Mouse (Mus musculus) kidney, postnatal 0 days (tissue): ENCODE measurements around the gene Mettl3. TPM values are rescaled to one million over a fixed set of nuclear protein-coding genes. Genes with fewer than 3 reads are reported as not detected.

ENCODE experiments used
- ATAC-seq: fragments of 200-750 bp; cut with Nextera tagmentation; replicated peaks from 2 replicates; pipeline ENCODE4 v1.8.0; 2017; ENCODE audit warnings: low read depth, moderate number of reproducible peaks, moderate TSS enrichment, moderate library complexity; ENCODE audit not compliant: low FRiP score
- DNase-seq: peaks from one replicate; pipeline ENCODE4 v3.0.0-alpha.2; 2016; ENCODE audit warnings: low spot score
- H3K27ac ChIP-seq: fragments of 300-500 bp; sonication (generic); 2 replicates; pipeline ENCODE4 v1.5.1; 2014; ENCODE audit warnings: mild to moderate bottlenecking
- H3K27me3 ChIP-seq: fragments of 300-500 bp; sonication (generic); 2 replicates; pipeline ENCODE4 v1.6.1; 2014; ENCODE audit warnings: low read length, mixed read lengths; ENCODE audit not compliant: insufficient read depth
- H3K36me3 ChIP-seq: fragments of 300-500 bp; sonication (generic); 2 replicates; pipeline ENCODE4 v1.6.1; 2014; ENCODE audit warnings: low read length, mixed read lengths; ENCODE audit not compliant: insufficient read depth
- H3K4me1 ChIP-seq: fragments of 300-500 bp; sonication (generic); replicated peaks from 2 replicates; pipeline ENCODE4 v1.6.1; 2014; ENCODE audit warnings: antibody characterized with exemption, low read length, mixed read lengths; ENCODE audit not compliant: insufficient read depth
- H3K4me2 ChIP-seq: fragments of 300-500 bp; sonication (generic); 2 replicates; pipeline ENCODE4 v1.6.1; 2014; ENCODE audit warnings: mild to moderate bottlenecking, low read length, moderate library complexity, mixed read lengths
- H3K4me3 ChIP-seq: fragments of 300-500 bp; sonication (generic); replicated peaks from 2 replicates; pipeline ENCODE4 v1.5.1; 2014; ENCODE audit warnings: low read depth, low read length
- H3K9ac ChIP-seq: fragments of 300-500 bp; sonication (generic); 2 replicates; pipeline ENCODE4 v1.6.1; 2014; ENCODE audit warnings: low read depth, low read length
- H3K9me3 ChIP-seq: fragments of 300-500 bp; sonication (generic); replicated peaks from 2 replicates; pipeline ENCODE4 v1.6.1; 2016; ENCODE audit warnings: low read length, inconsistent platforms, mixed read lengths
- CTCF ChIP-seq: IDR thresholded peaks from 2 replicates; pipeline ENCODE4 v1.5.1; 2016; ENCODE audit warnings: antibody characterized with exemption, low read depth, mild to moderate bottlenecking, moderate library complexity
- WGBS: fragments of 180-500 bp; shearing (Covaris S2); extraction: QIAGEN DNeasy Blood & Tissue Kit; methylation state at CpG from one replicate; pipeline ENCODE4 v1.1.7; 2014; 5-methylcytosine and 5-hydroxymethylcytosine counted together
- polyA plus RNA-seq: library from polyadenylated mRNA; unstranded; fragments of >200 nt; fragmentation: Nextera tagmentation; extraction: Ambion mirVana; gene quantifications from 2 replicates; pipeline ENCODE4 v1.2.1, GENCODE M21; 2015

Gene Mettl3
- 24.7 and 27.3 TPM in 2 replicates for polyA plus RNA-seq

DNA sequence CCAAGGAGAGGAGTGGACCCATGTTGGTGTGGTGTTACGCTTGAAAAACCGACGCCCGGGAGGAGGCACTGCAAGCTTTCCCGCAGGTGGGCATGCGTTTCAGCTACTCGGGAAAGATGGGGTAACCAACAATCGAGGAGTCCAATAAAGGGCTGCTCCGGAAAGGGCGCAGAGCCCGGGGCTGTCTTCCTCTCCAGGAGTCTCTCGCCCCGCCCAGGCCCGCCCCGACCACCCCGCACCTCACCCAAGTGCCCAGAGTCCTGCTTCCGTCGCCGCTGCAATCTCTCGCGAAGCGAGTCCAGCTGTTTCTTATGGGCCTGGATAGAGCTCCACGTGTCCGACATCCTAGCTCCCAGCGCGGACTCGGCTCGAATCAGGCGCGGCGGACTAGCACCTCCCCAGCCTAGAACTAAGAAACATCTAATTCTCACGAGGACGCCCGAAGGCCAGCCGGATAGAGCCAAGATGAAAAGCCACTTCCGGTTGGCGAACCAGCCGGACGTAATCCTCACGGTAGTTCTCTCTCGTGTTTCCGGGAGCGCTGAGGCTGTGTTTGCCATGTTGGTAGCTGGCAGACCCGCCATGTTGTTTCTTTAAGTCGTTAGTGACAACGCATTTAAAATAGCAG, at the start of gene Mettl3:
Gene Mettl3, minus strand, starts transcription at position 485 of the 628 bp plus-strand sequence.
- peak; percentile 28; the same call in 1 of the 2 replicates for TF ChIP-seq CTCF
- peak within 1 kb of the TSS; percentile 68 for H3K4me3 ChIP-seq
- peaks cover 3% of the 10 kb centered on the region; the same call in 1 of the 2 replicates for H3K36me3 ChIP-seq
- peak; percentile 97 for ATAC-seq
- peak within 1 kb of the TSS; percentile 65 for H3K9ac ChIP-seq
- H3K27me3 ChIP-seq = no peaks in the 10 kb centered on the region
- WGBS = under 1% methylated on average over 46 of the region's 46 CpGs
- H3K4me2 ChIP-seq = peak within 1 kb of the TSS; percentile 74
- H3K4me1 ChIP-seq = peaks cover 3% of the 10 kb centered on the region; the same call in 1 of the 2 replicates
- DNase-seq = peak; percentile 98
- H3K9me3 ChIP-seq = no peaks in the 10 kb centered on the region
- peak within 1 kb of the TSS; percentile 92 for H3K27ac ChIP-seq

DNA sequence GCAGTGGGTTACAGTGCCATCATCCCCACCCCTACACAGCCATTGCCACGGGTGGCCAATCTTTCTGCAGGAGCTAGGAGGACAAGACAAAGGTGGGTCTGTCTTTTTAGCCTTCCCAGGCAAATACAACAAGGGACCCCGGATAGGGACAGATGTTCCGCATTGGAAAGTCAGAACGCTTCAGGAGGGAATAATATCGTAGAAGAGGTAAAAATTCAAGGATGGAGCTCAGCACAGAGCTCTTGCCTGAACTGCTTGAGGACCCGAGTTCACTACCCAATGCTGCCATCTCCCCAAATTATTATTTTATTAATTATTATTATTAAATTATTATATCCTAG, 34.6 kb upstream of the Mettl3 start:
- Histone ChIP-seq H3K9me3 (no peaks in the 10 kb centered on the region), H3K4me3 (no peak overlapping the region), H3K36me3 (no peaks in the 10 kb centered on the region), H3K27me3 (no peaks in the 10 kb centered on the region), H3K4me1 (no peaks in the 10 kb centered on the region), H3K27ac (no peak overlapping the region), H3K9ac (no peak overlapping the region), H3K4me2 (no peak overlapping the region)
- 80% methylated on average over 6 of the region's 6 CpGs for WGBS
- no peak for DNase-seq
- TF ChIP-seq CTCF = no peak
- ATAC-seq = no peak

DNA sequence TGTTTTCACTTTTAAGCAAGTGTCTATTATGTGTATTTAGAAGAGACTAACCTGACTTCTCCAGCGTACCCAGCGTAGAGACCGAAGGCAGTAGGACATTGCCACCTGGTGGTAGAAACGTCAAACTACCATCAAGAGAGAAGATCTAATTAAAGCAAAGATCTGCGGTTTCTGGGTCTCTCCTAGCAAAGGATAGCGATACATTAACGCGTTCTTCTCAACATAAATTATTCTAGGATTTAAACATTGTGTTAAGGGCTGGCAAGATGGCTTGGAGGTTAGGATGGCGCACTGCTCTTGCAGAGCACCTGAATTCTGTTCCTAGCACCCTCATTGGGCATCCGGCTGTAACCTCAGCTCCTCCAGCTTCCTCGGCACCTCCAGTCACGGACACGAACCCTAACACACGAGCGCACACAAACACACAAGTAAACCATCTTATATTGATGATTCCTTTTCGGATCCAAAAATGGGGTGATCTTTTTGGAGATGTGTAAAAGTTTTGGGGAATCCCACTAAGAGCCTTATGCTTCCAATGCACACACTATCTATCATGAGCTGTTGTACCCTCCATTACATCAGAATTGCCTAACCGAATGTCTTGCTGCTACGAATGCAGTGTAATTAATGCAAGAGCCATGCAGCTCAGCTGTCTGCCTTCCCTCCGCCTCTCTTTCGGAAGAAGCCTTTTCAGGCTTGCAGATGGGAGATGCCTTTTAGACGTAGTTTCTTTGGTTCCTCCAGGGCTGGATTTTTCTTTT, 34.0 kb upstream of the Mettl3 start:
- Histone ChIP-seq H3K4me1 (no peaks in the 10 kb centered on the region), H3K27ac (no peak overlapping the region), H3K9me3 (no peaks in the 10 kb centered on the region), H3K9ac (no peak overlapping the region), H3K27me3 (no peaks in the 10 kb centered on the region), H3K36me3 (no peaks in the 10 kb centered on the region), H3K4me2 (peak overlapping the region; percentile 45), H3K4me3 (no peak overlapping the region)
- DNase-seq = peak; percentile 93
- no peak for ATAC-seq
- TF ChIP-seq CTCF = peak; percentile 93
- 25% methylated on average over 21 of the region's 21 CpGs for WGBS

DNA sequence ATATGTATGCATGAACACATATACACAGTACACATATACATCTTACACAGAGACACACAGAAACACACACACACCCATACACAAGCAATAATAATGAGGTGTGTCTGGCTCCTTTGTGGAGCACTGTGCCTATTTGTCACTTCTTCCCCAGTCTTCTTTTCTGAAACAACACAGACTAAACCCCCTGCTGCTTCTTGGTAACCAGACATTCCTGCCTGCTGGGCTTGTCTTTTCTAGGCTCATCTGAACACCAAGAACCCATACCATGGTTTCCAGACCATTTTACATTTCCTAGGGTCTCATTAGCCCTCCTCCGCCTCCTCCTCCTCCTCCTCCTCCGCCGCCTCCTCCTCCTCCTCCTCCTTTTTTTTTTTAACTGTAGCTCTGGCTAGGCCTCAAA, 27.2 kb upstream of the Mettl3 start:
- Histone ChIP-seq H3K27ac (no peak overlapping the region), H3K9me3 (no peaks in the 10 kb centered on the region), H3K4me1 (0 out of 2 replicates have a peak, but pooled peaks cover 9% of the 10 kb centered on the region), H3K27me3 (no peaks in the 10 kb centered on the region), H3K4me2 (no peak overlapping the region), H3K36me3 (no peaks in the 10 kb centered on the region), H3K9ac (no peak overlapping the region), H3K4me3 (no peak overlapping the region)
- DNase-seq (no peak), ATAC-seq (no peak)
- WGBS = 69% methylated on average over 3 of the region's 3 CpGs
- TF ChIP-seq CTCF = no peak

DNA sequence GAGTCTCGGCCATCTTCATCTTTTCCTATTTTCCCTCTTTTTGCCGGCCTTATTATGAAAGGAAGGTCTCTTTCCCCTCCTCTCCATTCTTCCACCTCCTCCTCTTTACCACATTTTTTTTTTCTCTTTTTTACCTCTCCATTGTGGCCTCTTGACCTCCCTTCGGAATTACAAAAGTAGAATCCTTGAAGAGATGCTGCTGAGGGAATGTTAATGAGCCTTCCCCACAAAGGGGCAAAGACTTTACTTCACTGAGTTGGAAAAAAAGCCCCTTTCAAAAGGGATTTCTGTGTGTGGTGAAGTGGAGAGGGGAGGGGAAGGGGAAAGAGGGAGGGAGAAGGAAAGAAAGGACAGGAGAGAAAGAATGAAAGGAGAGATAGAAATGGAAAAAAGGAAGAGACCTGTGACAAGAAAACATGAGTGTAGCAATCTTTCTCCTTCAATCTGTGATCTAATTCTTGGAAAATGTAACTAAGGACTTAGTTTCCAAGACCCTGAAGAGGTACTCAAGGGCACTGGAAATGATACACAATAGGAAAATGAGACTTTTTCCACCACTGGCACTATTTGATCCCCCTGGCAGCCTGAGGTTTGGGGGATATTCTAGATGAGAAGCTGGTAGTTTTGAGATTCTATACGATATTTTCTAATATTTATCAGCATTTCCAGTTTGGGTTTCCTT, 26.3 kb upstream of the Mettl3 start:
- Histone ChIP-seq H3K4me2 (no peak overlapping the region), H3K4me1 (0 out of 2 replicates have a peak, but pooled peaks cover 9% of the 10 kb centered on the region), H3K9me3 (no peaks in the 10 kb centered on the region), H3K4me3 (no peak overlapping the region), H3K27ac (no peak overlapping the region), H3K9ac (no peak overlapping the region), H3K36me3 (no peaks in the 10 kb centered on the region), H3K27me3 (no peaks in the 10 kb centered on the region)
- TF ChIP-seq CTCF = no peak
- 30% methylated on average over 4 of the region's 4 CpGs for WGBS
- ATAC-seq (no peak), DNase-seq (no peak)
